Mouse (Mus musculus): ENCODE data around the gene Stxbp5.
"Not testable (repeated sequence)": the region's sequence is repeated elsewhere in the genome, so short reads cannot be mapped to it uniquely, and the experiment has no call there.

Stxbp5 gene

DNA sequence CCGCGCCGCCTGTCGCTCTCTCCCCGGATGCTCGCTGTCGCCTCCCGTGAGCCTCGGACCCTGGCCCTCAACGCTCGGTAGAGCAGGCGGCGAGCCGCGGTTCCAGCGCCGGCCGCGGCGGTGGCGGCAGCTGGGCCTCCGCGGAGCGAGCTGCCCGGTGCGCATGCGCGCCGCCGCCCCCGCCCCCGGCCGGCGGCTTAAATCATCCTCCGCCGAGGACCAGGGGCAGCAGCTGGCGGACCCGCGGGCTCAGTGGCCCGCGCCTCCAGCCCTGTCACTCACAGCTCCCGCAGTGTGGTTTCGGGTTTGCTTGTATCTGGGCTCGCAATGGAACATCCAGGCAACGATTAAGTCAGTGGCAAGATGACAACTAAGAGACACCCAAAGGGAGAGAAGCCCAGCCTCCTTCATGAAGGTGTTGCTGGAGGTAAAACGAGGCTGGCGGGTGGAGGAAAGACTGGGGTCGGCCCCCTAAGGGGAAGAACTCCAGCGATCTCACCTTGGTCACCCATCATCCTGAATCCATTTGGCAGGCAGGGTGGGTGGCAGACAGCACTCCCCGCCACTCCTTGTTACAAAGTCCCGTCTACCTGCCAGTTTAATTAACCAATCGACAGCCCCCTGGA lies at the start of gene Stxbp5:
TSS of gene Stxbp5 (minus strand) at position 9 of the 626 bp plus-strand sequence.
- peak; percentile 78 for DNase-seq

DNA sequence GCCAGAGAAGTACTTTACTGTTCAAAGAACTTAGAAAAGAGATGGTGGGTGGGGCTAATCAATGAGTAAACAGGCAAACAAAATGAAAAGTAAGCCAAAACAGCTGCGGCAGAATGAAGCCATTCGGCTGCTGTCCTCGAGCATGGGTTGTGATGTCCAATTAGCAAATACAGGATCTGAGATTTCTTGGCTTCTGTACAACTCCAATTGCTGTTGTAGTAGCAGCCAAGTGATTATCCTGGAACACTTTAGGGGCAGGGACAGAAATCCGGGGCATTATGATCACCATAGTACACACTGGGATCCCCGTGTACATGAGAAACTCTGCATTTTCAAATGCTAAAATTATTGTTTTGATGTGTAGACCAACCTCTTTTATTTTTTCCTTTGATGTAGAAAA lies 11.5 kb upstream of the Stxbp5 start:
- DNase-seq, result no peak

DNA sequence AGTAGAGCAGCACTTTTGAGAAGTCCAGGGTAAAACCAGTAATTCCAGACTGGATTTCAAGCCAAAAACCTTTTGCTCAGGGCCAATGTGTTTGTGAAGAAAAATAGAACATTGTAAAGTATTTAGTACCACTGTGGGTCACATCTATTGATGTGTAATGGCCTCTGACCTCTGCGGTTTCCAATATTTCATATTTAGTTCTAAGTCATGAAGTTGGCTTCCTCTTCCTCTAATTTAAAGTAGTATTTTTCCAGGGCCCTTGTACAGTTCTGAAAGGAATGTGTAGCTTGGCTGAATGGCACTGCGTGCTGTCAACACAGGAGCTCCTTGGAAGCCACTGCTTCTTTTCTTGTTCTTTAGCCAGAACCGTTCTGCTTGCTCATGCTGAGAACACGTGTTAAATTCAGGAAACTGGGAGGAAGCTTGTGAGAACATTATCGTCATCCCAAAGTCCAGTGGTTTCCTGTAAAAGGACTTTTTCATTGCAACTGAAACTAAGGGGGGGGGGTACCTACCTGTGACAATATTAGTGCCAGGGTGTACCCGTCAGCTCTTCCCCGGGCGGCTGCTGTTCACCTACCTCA lies 7.1 kb upstream of the Stxbp5 start:
- no peak for DNase-seq

- DNase-seq, result no peak
Observed at GRCm38 (mm10) chr10:9907519-9907918, 6.6 kb upstream of the Stxbp5 start.

- no peak for DNase-seq
Observed at GRCm38 (mm10) chr10:9906185-9906584, 5.3 kb upstream of the Stxbp5 start.

- peak; percentile 88 for DNase-seq
Observed at GRCm38 (mm10) chr10:9901697-9902239, 889 bp upstream of the Stxbp5 start.

DNA sequence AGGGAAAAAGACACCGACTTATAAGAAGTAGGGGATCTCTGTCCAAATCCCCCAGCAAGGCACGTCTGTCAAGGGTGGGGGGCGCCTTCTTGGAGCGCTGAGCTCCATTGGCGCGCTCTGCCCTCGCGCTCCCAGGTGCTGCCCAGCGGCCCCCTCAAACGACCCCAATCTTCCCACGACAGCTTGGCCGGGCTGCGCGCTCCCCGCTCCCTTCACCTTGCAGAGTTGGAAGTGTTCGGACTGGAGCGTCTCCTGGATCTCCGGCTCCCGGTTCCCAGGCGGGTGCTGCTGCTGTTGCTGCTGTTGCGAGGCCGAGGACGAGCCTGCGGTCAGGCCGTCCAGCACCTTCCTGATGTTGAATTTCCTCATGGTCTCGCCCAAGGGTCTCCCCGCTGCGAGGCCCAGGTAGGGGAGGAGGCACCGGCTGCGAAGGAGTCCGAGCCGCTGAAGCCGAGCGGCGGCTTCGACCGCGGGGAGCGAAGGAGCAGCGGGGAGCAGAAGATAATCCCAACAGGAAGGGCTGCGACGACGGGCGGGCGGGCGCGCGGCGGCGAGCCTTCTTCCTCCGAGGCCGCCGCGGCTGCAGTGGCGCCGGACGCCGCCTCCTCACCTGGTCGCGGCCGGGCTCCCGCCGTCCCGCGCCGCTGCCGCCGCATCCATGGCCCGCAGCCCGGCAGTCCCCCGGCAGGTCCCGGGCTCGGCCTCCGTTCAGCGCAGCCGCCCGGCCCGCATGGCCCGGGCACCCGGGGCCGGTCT lies 386 bp downstream of the Stxbp5 start:
- DNase-seq, result peak; percentile 61

GRCm38 (mm10) chr10:9899816-9900215 lies 1.1 kb downstream of the Stxbp5 start:
- peak; percentile 28 for DNase-seq

DNA sequence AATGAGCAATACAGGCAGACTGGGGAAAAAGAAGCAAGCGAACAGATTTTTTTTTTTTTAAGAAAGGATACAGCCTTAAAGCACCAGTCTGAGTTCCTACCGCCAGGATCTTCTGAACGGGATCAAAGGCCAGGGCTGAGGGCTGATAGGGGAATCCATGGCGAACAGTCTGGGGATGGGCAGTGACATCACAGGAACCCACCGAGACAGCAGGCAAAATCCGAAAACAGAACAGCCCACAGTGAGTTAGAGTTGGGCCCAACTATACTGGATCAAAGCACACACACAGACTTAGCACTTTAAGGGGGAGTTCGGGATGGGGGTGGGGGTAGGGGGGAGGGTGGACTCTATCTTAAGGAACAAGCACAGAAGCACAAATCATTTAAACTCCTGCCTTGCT lies 1.8 kb downstream of the Stxbp5 start:
- peak; percentile 12 for DNase-seq

DNA sequence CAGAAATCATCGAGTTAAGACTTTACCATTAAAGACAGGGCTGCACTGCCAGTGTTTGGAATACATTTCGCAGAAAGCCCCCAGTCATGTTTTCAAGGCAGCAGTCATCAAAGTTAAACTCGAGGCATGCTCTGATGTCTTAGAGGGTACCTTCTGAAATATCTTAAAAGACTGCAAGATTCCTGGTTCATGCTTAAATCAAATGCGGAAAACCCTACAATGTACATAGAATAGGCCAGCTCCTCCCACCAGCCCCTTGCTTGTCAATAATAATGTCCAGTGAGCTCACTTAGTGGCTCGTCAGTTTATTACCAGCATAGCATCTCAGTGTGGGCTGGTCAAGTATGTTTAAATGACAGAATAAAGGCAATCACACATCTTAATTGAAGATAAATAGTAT lies 3.0 kb downstream of the Stxbp5 start:
- no peak for DNase-seq

DNA sequence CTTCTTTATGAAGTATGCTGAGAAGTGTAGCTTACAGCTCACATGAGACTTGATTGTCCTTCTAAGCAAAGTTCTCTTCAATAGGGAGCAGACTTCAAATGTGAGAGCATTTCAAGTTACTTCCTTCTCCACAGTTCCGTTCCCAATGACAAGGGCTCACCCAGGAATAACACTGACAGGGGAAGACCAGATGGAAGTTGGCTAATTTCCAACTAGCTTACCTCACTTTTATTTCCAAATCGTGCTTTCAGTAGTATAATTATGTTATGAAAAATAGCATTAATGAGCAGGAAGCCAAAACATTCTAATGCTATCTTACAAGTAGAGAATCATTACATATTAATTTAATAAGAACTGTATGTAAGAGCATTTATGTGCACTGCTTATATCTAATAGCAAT lies 7.3 kb downstream of the Stxbp5 start:
- no peak for DNase-seq

GRCm38 (mm10) chr10:9889651-9890050 lies 11.2 kb downstream of the Stxbp5 start:
- no peak for DNase-seq

DNA sequence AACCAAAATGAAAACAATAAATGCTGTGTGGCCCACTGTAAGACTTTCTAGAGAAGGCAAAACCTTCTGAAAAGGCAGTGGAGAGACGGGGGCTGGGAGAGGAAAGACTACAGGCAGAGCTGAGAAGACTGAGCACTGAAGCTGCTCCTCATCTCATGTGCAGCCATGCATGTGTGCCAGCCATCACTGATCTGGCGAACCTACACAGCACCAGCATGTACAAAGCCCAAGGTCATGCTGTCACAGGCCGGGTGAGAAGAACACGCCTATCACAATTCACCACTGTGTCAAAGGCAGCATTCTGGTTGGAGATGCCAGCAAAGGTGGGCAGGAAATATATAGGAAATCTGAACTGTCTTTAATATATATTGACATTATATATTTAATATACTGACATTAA lies 12.2 kb downstream of the Stxbp5 start:
- no peak for DNase-seq

DNA sequence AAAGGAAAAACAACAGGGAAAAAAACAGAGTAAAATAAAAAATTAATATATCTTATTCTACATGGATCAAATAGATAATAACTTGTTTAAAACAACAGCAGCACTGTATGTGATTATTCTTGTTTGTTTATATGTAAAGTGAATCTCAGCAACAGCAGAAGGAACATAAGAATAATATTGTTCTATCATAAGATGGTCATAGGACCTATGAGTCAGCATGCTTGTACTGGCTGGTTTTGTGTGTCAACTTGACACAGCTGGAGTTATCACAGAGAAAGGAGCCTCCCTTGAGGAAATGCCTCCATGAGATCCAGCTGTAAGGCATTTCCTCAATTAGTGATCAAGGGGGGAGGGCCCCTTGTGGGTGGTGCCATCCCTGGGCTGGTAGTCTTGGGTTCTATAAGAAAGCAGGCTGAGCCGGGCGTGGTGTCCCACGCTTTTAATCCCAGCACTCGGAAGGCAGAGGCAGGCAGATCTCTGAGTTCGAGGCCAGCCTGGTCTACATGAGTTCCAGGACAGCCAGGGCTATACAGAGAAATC lies 19.0 kb downstream of the Stxbp5 start:
- DNase-seq, result not testable (repeated sequence)

DNA sequence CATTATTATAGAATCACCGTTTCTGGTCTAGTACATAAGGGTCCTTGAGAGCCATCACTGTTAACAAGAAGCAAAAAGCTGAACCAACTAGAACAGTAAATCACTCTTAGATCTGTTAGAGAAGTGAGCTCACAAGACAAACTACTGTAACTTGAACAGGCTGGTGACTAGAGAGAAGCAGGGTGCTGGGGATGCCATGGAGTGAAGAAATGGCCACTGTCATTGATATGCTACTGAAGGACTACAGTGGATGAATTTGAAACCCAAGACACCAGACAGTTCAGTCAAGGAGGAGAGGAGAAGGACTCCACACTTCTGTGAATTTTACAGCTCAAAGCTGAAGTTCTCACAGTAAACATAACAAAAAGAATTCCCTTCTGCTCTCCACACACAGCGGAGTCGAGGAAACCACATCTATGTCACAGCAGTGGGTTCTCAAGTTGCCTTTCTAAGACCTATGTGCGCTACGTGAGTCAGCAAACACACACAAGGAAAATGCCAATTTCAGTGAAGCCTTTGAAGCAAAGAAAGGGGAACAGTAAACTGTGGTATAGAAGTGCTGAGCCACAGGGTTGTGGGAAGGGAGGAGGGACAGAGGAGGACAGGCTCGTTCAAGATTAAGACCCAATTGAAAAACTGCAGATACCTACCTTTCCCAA lies 20.7 kb downstream of the Stxbp5 start:
- DNase-seq, result no peak

DNA sequence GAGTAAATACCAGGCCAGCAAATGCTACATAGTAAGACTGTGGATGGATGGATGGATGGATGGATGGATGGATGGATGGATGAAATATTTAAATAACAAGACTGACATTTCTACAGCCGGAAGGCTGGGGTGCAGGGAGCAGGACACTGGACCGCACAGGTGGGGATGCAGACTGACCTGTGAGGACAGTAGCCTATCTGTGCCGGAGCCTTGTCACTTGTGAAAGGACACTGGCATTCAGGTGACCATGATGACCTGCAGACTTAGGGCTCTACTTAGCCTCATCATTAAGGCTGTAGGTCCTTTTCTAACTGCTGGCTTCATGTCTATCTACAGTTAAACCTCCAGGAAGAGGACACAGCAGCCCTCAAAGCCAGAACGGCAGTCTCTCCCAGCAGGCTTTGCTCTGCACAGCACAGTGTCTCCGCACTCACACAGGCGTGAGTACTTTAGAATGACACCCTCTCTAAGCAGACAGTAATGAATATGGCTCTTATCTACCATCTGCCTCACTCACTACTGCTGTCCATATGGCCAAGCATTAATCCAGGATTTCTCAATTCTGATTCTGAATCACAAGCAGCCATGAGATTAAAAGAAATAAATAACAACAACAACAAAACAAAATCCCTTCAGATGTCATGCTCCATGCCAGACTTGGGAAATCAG lies 21.9 kb downstream of the Stxbp5 start:
- no peak for DNase-seq

DNA sequence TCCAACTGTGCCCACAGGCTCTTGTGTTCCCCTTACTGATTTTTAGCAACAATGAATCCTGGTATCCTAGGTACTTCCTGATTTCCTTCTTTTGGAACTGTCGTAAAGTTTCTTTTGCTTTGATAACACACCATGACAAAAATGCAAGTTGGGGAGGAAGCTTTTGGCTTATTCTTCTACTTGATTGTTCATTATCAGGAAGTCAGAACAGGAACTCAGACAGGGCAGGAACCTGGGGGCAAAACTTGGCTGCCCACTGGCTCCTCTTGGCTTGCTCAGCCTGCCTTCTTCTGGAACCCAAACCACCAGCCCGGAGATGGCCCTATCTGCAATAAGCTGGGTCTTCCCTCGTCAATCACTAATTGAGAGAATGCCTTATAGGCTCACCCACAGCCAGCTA lies 25.0 kb downstream of the Stxbp5 start:
- no peak for DNase-seq

DNA sequence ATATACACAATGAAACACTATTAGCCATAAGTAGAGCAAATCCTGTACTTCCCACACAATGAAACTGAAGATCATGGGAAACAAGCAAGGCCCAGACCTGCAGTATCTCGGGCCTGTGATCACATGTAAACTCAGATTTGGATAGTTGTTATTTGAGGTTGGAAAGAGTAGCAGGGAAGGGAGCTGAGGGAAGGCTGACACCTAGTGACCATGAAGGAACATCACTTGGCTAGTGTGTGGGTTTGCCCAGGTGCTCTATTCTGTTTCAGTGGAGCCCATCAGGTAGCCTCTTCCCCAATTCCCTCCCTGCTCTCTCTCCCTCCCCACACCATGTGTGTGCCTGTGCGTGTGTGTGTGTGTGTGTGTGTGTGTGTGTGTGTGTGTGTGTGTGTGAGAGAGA lies 28.7 kb downstream of the Stxbp5 start:
- DNase-seq, result no peak

GRCm38 (mm10) chr10:9866793-9867579 lies 33.9 kb downstream of the Stxbp5 start:
- no peak for DNase-seq

GRCm38 (mm10) chr10:9860022-9860421 lies 40.9 kb downstream of the Stxbp5 start:
- DNase-seq, result no peak

- no peak for DNase-seq
Observed at GRCm38 (mm10) chr10:9859476-9859875, 41.4 kb downstream of the Stxbp5 start.

DNA sequence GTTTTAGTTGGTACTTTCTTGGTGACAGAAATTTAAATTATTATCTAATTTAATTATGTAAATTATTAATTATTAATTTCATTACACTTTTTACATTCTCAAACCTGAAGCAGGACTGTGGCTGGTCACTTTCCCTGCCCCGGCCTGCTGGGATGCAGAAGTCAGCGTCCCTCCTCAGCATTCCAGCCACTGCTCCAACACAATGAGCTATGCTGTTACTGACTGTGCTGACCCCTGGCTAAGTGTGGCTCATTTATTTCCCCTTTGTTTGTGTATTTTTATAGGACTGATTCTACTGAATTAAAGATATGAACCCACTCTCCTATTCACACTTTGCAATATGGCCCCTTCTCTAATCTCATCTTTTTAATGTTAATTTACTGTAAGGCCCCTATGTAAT lies 43.0 kb downstream of the Stxbp5 start:
- no peak for DNase-seq
